Mouse (Mus musculus) intestine, embryonic 14.5 days (tissue): ENCODE measurements around the gene Vnn1. TPM values are rescaled to one million over a fixed set of nuclear protein-coding genes. Genes with fewer than 3 reads are reported as not detected.

Source experiments
- ATAC-seq: fragments of 200-750 bp; cut with Nextera tagmentation; replicated peaks from 2 replicates; pipeline ENCODE4 v1.8.0; 2017; ENCODE audit warnings: low read depth, moderate number of reproducible peaks, moderate TSS enrichment, moderate library complexity; ENCODE audit not compliant: low FRiP score, low TSS enrichment
- DNase-seq: peaks from one replicate; pipeline ENCODE4 v3.0.0-alpha.2; 2018; ENCODE audit warnings: low spot score
- H3K27ac ChIP-seq: fragments of 300-500 bp; sonication (generic); 2 replicates; pipeline ENCODE4 v1.5.1; 2014; ENCODE audit warnings: low read depth, mild to moderate bottlenecking, control low read depth
- H3K27me3 ChIP-seq: fragments of 300-500 bp; sonication (generic); replicated peaks from 2 replicates; pipeline ENCODE4 v1.6.1; 2014; ENCODE audit warnings: low read length, control low read depth; ENCODE audit not compliant: control insufficient read depth, insufficient read depth
- H3K36me3 ChIP-seq: fragments of 300-500 bp; sonication (generic); 2 replicates; pipeline ENCODE4 v1.6.1; 2014; ENCODE audit warnings: low read length, control low read depth; ENCODE audit not compliant: control insufficient read depth, insufficient read depth
- H3K4me1 ChIP-seq: fragments of 300-500 bp; sonication (generic); replicated peaks from 2 replicates; pipeline ENCODE4 v1.6.1; 2014; ENCODE audit warnings: low read length, control low read depth, mixed read lengths; ENCODE audit not compliant: control insufficient read depth, insufficient read depth
- H3K4me2 ChIP-seq: fragments of 300-500 bp; sonication (generic); 2 replicates; pipeline ENCODE4 v1.6.1; 2014; ENCODE audit warnings: low read length
- H3K4me3 ChIP-seq: fragments of 300-500 bp; sonication (generic); 2 replicates; pipeline ENCODE4 v1.5.1; 2014; ENCODE audit warnings: low read depth, low read length, control low read depth, mixed read lengths
- H3K9ac ChIP-seq: fragments of 300-500 bp; sonication (generic); 2 replicates; pipeline ENCODE4 v1.6.1; 2014; ENCODE audit warnings: mild to moderate bottlenecking, low read length
- H3K9me3 ChIP-seq: fragments of 300-500 bp; sonication (generic); 2 replicates; pipeline ENCODE4 v1.6.1; 2016; ENCODE audit warnings: low read length, control low read depth; ENCODE audit not compliant: control insufficient read depth
- WGBS: fragments of 180-500 bp; shearing (Covaris S2); extraction: QIAGEN DNeasy Blood & Tissue Kit; methylation state at CpG from one replicate; pipeline ENCODE4 v1.1.7; 2014; 5-methylcytosine and 5-hydroxymethylcytosine counted together
- polyA plus RNA-seq: library from polyadenylated mRNA; unstranded; fragments of >200 nt; fragmentation: Nextera tagmentation; extraction: Ambion mirVana; gene quantifications from 2 replicates; pipeline ENCODE4 v1.2.1, GENCODE M21; 2014

The Vnn1 gene
- polyA plus RNA-seq, 1 experiment from 2014 or later: 2.9 TPM

DNA sequence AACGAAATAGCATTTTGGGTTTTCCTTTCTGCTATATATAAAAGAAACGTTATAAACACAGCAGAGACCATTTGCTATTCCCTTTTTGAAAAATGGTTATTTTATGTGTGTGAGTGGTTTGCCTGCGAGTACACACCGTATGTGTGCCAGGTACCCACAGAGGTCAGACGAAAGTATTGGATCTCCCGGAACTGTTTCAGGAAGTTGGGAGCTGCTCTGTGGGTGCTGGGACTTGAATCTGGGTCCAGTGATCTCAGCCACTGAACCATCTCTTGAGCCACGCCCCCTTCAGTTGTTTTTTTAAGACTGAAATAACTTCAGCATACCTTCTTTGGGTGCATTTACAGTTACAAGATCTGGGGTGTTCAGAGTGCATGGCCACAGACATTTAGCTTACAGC lies 888 bp downstream of the Vnn1 start:
- H3K9ac ChIP-seq: no peak overlapping the region
- DNase-seq (no peak), ATAC-seq (no peak)
- H3K27ac ChIP-seq: no peak overlapping the region
- WGBS: 63% methylated on average over 7 of the region's 7 CpGs
- H3K4me3 ChIP-seq: no peak overlapping the region
- H3K4me1 ChIP-seq: peaks cover 8% of the 10 kb centered on the region
- H3K27me3 ChIP-seq: no peaks in the 10 kb centered on the region
- no peaks in the 10 kb centered on the region for H3K36me3 ChIP-seq
- H3K4me2 ChIP-seq: peak overlapping the region; percentile 50
- H3K9me3 ChIP-seq: no peaks in the 10 kb centered on the region

DNA sequence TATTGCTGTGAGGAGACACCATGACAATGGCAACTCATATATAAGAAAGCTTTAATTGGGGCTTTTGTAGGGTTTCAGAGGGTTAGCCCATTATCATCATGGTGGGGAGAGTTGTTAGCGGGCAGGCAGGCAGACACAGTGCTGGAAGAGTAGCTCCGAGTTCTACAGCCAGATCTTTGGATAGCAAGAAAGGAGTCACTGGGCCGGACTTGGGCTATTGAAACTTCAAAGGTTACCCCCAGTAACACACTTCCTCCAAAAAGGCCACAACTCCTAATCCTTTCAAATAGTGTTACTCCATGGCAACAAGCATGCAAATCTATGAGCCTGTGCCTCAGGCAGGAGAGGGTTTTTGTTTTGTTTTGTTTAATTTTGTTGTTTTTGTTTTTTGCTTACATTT lies 6.6 kb downstream of the Vnn1 start:
- DNase-seq (no peak), ATAC-seq (no peak)
- Histone ChIP-seq H3K4me1 (no peaks in the 10 kb centered on the region), H3K9ac (no peak overlapping the region), H3K36me3 (no peaks in the 10 kb centered on the region), H3K4me2 (no peak overlapping the region), H3K9me3 (no peaks in the 10 kb centered on the region), H3K27me3 (no peaks in the 10 kb centered on the region), H3K4me3 (no peak overlapping the region), H3K27ac (no peak overlapping the region)
- 85% methylated on average over 3 of the region's 3 CpGs for WGBS

DNA sequence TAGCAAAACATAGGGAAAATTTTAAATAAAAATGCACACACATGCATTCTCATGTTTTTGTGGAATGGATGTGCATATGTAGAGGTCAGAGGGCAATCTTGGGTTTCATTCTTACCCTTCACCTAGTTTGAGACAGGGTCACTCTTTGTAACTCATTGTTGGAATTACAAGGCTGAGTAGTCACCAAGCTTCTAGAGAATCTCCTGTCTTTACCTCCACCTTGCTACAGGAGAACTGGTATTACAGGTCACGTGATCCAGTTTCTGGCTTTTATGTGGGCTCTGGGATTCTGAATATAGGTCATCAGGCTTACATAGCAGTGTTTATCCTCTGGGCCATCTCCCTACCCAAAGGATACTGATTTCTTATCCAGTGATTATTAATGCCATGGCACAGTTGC lies 11.2 kb downstream of the Vnn1 start:
- no peak overlapping the region for H3K4me2 ChIP-seq
- DNase-seq: no peak

DNA sequence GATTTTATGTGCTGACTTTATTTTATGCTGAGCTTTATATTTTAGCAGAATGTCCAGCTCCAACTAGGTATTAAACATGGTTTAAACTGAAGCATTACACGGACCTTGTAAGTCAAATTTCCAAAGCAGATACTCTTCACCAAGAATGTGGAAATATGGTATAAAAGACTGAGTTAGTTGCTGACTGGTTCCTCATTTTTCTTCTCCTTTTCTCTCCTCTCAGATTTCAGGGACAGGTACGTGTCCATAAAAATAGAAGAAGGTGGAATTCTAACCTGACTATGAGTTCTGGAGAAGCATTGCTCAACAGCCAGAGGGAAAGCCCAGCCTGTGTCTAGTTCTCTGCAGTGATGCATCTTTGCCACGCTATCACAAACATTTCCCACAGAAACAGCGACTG lies 25.6 kb downstream of the Vnn1 start, which contains the start of gene Taar1:
Taar1 (plus strand) TSS at position 301 of the 400 bp plus-strand sequence.
- WGBS: 90% methylated on average over 4 of the region's 4 CpGs
- ATAC-seq: no peak

More for the DNA sequence above, 11.2 kb downstream of the Vnn1 start:
- Histone ChIP-seq H3K36me3 (no peaks in the 10 kb centered on the region), H3K9me3 (no peaks in the 10 kb centered on the region), H3K27me3 (no peaks in the 10 kb centered on the region), H3K4me1 (no peaks in the 10 kb centered on the region), H3K27ac (no peak overlapping the region), H3K4me3 (no peak overlapping the region), H3K9ac (no peak overlapping the region)
- no peak for ATAC-seq
- WGBS: 93% methylated on average over 1 of the region's 1 CpGs

DNA sequence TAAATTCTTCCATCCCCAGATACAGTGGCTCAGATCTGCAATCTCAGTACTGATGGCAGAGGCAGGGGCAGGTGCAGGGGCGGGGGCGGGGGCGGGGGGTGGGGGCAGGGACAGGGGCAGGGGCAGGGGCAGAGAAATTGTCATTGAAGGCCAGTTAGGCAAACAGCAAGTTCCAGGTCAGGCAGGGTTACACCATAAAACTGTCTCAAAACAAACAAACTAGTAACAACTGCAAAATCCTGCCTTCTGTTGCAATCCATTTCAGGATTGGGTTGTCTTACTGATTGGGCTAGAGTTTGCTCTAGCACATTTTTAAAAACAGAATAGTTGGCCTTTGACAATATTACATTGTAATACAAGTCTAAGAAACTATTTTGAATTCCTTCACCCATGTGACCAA lies 28.0 kb downstream of the Vnn1 start:
- no peaks in the 10 kb centered on the region for H3K36me3 ChIP-seq
- ATAC-seq (no peak), DNase-seq (no peak)
- no peak overlapping the region for H3K9ac ChIP-seq
- H3K27me3 ChIP-seq: no peaks in the 10 kb centered on the region
- no peak overlapping the region for H3K4me2 ChIP-seq
- H3K9me3 ChIP-seq: no peaks in the 10 kb centered on the region
- no peak overlapping the region for H3K27ac ChIP-seq
- 41% methylated on average over 3 of the region's 3 CpGs for WGBS
- H3K4me3 ChIP-seq: no peak overlapping the region
- H3K4me1 ChIP-seq: no peaks in the 10 kb centered on the region

More for the DNA sequence above, 25.6 kb downstream of the Vnn1 start, which contains the start of gene Taar1:
- Histone ChIP-seq H3K4me1 (no peaks in the 10 kb centered on the region), H3K27ac (no peak within 1 kb of the TSS), H3K4me3 (no peak within 1 kb of the TSS), H3K4me2 (no peak within 1 kb of the TSS), H3K27me3 (no peaks in the 10 kb centered on the region), H3K36me3 (no peaks in the 10 kb centered on the region), H3K9me3 (no peaks in the 10 kb centered on the region), H3K9ac (no peak within 1 kb of the TSS)
- no peak for DNase-seq

DNA sequence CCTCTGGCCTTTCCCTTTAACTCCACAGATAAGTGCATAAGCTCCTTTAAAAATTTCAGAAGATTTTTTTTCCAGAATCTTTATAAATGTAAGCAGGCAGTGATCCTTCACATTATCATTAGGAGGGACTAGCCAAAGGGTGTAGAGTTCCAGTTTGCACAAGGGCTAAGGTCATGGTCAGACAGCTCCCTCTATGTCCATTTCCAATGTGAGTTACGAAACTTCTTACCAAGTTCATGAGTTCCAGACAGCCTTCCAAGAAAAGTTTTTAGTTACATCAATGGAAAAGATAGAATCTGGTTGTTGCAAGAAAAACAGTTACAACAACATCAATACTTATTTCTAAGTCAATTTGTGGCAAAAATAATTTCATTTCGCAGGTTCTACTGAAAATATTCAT lies 29.5 kb downstream of the Vnn1 start:
- Histone ChIP-seq H3K27me3 (no peaks in the 10 kb centered on the region), H3K36me3 (no peaks in the 10 kb centered on the region), H3K9me3 (no peaks in the 10 kb centered on the region), H3K4me2 (no peak overlapping the region), H3K9ac (no peak overlapping the region), H3K4me1 (no peaks in the 10 kb centered on the region), H3K27ac (no peak overlapping the region), H3K4me3 (no peak overlapping the region)
- WGBS: 88% methylated on average over 2 of the region's 2 CpGs
- no peak for DNase-seq
- ATAC-seq: no peak

DNA sequence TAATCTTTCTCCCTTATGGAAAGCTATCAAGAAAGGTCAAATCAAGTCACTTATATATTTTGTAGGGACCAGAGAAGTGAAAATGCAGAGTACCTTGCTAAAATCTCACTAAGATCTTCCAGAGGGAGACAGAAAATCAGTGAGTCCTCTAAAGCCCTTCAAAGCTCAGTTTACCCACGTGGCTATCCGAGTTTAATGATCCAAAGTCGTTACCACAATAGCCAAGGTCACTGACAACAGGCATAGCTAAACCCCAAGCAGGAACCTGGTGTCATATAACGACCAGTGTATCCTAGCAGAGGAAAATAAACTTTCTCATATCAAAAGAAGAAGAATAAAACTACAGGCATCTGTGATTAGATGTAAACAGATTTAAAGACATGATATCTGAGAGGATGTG lies 43.1 kb downstream of the Vnn1 start:
- Histone ChIP-seq H3K27me3 (no peaks in the 10 kb centered on the region), H3K9ac (no peak overlapping the region), H3K27ac (no peak overlapping the region), H3K9me3 (no peaks in the 10 kb centered on the region), H3K36me3 (no peaks in the 10 kb centered on the region), H3K4me2 (no peak overlapping the region), H3K4me1 (no peaks in the 10 kb centered on the region), H3K4me3 (no peak overlapping the region)
- 48% methylated on average over 4 of the region's 4 CpGs for WGBS
- DNase-seq (no peak), ATAC-seq (no peak)

DNA sequence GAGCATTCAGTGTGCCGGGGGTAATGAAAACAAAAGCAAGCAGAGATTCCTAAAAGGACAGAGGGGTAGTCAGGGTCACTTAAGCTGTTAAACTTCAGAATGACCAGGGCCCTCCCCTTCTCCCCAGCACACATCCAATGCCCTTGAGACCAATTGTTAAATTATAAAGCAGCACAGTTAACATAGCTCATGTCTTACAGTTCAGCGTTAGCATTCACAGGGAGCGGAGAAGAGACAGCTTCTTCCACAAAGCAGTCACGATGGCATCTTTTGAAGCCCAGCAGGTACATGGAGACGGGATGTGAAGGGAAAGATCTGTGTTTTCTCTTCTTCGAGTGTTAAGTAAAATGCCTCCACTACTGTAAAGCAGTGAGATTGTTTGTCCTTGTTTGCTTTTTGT lies 43.8 kb downstream of the Vnn1 start, which contains the start of gene Taar2:
Taar2 (plus strand) TSS at position 261 of the 400 bp plus-strand sequence.
- Histone ChIP-seq H3K9ac (no peak within 1 kb of the TSS), H3K4me1 (no peaks in the 10 kb centered on the region), H3K4me2 (no peak within 1 kb of the TSS), H3K4me3 (no peak within 1 kb of the TSS), H3K27me3 (no peaks in the 10 kb centered on the region), H3K27ac (no peak within 1 kb of the TSS), H3K36me3 (no peaks in the 10 kb centered on the region), H3K9me3 (no peaks in the 10 kb centered on the region)
- 55% methylated on average over 6 of the region's 6 CpGs for WGBS
- ATAC-seq (no peak), DNase-seq (no peak)

DNA sequence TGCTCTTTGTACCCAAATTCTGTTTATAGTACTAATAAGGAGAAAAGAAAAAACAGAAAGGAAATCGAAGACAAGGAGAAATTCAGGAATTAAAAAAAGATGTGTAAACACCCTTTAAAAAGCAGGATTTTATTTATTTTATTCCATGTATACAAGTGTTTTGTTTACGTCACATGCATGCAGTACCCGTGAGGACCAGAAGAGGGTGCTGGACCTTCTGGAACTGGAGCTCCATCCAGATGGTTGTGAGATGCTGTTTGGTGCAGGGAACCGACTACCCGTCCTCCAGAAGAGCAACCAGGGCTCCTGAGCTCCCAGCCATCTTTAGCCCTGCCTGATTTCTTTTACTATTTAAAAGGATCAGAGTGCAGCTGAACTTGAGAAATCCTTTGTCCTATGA lies 48.0 kb downstream of the Vnn1 start:
- 73% methylated on average over 5 of the region's 5 CpGs for WGBS
- Histone ChIP-seq H3K9me3 (no peaks in the 10 kb centered on the region), H3K4me3 (no peak overlapping the region)

More for the DNA sequence above, 48.0 kb downstream of the Vnn1 start:
- no peak overlapping the region for H3K4me2 ChIP-seq
- no peaks in the 10 kb centered on the region for H3K27me3 ChIP-seq
- no peak overlapping the region for H3K9ac ChIP-seq
- ATAC-seq (no peak), DNase-seq (no peak)
- no peaks in the 10 kb centered on the region for H3K4me1 ChIP-seq
- H3K27ac ChIP-seq: no peak overlapping the region
- H3K36me3 ChIP-seq: no peaks in the 10 kb centered on the region
